Mouse (Mus musculus): ENCODE measurements around the gene Mettl18. TPM values are rescaled to one million over a fixed set of nuclear protein-coding genes. Genes with fewer than 3 reads are reported as not detected.

Mettl18 gene
- 4.7 TPM for polyA plus RNA-seq (2017; shearing (Covaris generic))

DNA sequence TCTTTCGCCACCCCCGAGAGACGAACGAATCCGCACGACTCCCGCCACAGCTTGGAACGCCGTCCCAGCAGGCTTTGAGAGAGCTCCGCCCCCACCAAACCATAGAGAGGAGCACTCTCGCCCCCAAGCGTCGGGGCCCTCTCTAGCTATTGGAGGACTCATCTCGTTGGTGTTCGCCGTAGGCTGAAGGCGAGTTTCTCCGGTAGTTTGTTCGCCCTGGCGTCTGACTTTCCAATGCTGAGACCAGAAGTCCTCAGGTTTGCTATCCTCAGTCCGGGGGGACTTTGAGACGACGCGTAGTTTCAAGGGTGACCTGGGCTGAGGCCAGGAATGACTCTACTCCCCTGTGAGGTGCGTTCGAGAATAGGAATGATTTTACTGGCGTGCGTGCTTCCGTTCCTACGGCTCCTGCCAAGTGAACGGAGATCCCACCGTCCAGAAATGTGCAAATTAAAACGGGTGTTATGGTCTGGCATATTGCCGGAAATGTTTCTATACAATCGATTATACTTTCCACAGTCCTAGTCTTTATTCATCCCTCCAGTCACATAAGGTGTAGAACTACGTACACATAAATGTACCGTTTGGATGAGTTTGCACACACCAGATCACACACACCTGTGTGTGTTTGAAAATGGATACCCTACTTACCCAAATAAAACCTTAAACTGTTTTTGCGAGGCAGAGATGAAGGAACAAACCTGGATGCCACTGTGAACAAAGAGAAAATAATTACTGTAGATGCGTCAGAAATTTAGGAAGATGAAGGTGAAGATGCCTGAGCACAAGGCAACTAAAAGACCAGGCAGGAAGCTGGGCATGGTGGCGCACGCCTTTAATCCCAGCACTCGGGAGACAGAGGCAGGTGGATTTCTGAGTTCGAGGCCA lies at the start of gene Mettl18, which contains the start of gene BC055324:
Gene Mettl18 (plus strand): TSS at position 169 of the 888 bp plus-strand sequence.
Gene BC055324 (minus strand): TSS at position 76 of the 888 bp plus-strand sequence.

Other genes with a start within 250 kb of the Mettl18 start
- gene Kifap3, start 215.3 kb upstream of the Mettl18 start, polyA plus RNA-seq (2017; shearing (Covaris generic)): 3.7 TPM
- 36.5 TPM for gene Scyl3, start 65.8 kb upstream of the Mettl18 start, polyA plus RNA-seq (2017; shearing (Covaris generic))
- gene BC055324, start 93 bp upstream of the Mettl18 start, polyA plus RNA-seq (2017; shearing (Covaris generic)): 4.9 TPM
- not detected for gene Sele, start 53.3 kb downstream of the Mettl18 start, polyA plus RNA-seq (2017; shearing (Covaris generic))
- 14.6 TPM for gene Sell, start 67.1 kb downstream of the Mettl18 start, polyA plus RNA-seq (2017; shearing (Covaris generic))
- not detected for gene Selp, start 120.4 kb downstream of the Mettl18 start, polyA plus RNA-seq (2017; shearing (Covaris generic))
- not detected for gene F5, start 156.9 kb downstream of the Mettl18 start, polyA plus RNA-seq (2017; shearing (Covaris generic))